Mouse (Mus musculus): ENCODE data around the gene Treh.
A peak's percentile ranks its signal among the peaks of the same experiment; 100 is the strongest.
"Not testable (repeated sequence)": the region's sequence is repeated elsewhere in the genome, so short reads cannot be mapped to it uniquely, and the experiment has no call there.

Treh gene

DNA sequence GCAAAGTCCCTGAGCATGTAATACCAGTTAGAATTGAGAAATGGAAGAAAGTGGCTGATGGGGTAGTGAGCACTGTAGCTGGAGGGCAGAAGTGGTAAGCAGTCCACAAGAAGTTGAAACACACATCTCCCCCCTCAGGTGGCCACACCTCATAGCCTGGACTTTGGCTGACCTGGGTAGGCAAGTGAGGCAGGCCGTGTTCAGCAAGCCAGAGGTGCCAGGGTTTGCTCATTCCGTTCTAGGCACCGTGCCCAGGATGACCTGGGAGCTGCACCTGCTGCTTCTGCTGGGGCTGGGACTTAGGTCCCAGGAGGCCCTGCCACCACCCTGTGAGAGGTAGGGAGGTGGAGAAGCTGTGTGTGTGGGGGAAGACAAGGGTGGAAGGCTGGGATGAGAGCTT, at the start of gene Treh:
Treh (plus strand) TSS at position 229 of the 400 bp plus-strand sequence.
- DNase-seq (ENCODE audit: low read depth), result no peak

DNA sequence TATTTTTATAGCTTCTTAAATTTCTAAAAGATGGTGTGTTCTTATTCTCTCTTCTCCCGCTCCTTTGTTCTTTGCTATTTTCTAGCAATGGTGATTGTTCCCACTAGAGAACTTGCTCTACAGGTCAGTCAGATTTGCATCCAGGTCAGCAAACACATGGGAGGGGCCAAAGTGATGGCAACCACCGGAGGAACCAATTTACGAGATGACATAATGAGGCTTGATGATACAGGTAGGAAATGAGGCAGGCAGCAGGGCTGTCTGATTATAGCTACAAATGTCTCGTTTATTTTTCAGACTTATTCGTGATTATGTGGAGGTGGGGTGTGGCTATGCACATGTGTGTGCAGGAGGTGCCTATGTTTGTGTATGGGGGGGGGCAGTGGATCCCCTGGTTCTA, 48.6 kb upstream of the Treh start:
- no peak for DNase-seq (ENCODE audit: low read depth)

DNA sequence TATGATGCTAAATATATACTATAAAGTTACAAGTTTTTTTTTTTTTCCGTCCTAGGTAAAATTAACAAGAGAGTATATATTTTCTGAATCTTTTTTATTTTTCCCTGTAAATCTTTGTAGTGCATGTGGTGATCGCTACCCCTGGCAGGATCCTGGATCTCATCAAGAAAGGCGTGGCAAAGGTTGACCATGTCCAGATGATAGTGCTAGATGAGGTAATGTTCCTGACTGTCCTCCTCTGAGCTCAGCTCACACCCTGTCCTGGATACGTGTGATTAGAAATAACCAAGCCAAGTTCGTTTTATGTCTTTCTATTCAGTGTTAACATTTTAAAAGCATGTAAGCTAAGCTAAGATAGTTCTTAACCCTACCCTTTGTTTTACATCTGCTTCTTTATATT, 46.8 kb upstream of the Treh start:
- no peak for DNase-seq (ENCODE audit: low read depth)

DNA sequence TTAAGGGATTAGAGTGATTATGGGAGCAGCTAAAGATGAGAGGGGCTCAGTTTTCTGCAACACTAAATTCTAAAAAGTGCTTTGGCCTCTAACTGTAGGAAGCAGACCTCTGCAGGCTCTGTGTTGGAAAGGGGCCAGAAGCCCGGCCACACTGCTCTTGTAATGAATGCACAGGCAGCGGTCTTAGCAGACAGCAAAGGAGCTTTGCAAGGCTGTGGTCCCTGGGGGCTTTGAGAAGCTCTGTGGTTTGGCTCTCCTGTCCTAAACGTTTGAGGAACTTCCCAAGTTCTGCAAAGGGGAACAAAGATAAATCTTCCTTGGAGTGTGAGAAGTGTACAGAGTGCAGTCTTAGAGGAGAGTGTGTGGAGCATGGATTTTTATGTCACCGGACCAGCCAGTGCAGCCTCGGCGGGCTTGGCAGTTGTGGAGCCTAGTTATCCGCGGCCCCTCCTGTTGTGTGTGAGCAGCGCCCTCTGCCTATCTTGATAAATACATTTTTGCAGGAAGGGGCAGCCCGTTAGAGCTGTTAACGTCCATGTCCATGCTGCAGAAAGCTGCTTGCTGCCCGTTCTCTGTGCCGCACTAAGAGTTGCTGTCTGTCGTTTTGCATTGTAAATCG, 35.4 kb upstream of the Treh start:
- no peak for DNase-seq (ENCODE audit: low read depth)

DNA sequence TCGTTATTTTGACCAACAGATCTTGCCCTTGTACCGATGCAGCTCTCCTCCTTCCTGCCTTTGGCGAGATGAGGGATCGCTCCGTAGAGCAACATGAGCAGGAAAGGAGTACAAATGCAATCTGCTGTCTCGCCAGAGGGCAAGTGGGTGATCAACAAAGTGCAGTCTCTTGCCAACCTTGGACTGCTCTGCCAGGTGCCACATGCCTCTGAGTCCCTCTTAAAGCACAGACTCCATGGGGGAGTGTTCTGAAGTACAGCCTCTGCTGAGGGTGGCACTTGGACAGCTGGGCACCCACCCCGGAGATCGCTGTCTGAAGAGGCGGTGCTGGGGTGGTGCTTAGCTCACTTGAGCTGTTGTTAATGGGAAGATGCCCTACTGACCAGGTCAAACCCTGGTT, 34.3 kb upstream of the Treh start:
- DNase-seq (ENCODE audit: low read depth), result not testable (repeated sequence)

DNA sequence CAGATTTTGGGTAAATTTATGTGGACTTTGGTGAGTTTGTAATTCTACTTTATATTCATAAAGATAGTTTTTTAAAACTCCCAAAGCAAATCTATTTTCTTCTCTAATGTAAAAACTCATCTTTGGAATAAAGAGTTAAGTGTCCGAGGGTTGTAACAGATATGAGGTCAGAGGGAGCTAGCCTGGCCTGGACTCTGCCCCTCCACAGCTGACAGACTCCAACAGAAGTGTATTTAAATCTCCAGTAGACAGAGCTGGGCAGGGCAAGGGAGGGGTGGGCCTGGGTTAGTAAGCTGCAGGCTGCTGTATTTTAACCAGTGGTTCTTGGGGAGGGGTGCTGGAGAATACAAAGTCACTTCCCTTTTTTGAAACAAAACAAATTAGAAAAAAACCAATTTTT, 33.0 kb upstream of the Treh start:
- DNase-seq (ENCODE audit: low read depth), result not testable (repeated sequence)

DNA sequence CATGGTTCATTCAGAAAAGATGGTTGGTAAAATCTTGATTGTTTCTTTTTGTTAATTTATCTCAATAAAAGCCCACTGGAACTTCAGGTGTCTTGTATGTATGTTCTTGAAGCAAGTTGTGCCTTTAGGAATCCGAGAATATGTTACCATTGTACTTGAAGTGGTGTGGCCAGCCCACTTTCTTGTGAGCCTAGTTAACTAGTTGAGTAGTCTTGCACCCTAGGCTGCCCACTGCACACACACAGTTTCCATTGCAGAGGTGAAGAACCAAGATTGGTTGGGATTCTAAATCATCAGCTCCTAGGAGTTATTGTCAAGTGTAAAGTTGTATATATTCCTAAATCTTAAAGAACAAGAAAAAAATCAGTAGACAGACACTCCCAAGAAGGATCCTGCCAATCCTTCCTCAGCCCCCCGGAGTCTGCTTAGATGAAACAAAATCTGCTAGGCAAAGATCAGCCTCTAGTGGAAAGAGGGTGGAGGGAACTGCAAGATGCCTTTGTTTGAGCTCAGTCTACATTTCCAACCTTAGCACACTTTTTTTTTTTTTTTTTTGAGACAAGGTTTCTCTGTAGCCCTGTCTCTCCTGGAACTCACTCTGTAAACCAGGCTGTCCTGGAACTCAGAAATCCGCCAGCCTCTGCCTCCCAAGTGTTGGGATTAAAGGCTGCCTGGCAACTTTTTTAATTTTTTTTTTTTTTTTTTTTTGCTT, 32.2 kb upstream of the Treh start:
- no peak for DNase-seq (ENCODE audit: low read depth)

DNA sequence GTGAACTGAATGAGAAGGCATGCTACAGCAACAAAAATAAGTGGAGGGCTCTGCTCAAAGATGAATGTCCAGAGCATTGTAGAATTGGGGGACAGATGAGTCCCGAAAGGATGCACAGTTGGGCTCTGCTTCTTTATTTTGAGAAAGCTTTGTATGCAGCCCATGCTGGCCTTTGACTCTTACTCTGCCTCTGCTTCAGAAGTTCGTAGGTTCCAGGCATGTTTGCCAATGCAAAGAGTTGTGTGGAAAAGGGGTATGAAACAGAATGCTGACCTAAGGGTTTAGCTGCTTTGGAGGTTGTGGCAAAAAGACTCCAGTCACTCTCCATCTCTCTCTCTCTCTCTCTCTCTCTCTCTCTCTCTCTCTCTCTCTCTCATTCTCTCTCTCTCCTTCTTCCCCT, 31.4 kb upstream of the Treh start:
- DNase-seq (ENCODE audit: low read depth), result no peak

DNA sequence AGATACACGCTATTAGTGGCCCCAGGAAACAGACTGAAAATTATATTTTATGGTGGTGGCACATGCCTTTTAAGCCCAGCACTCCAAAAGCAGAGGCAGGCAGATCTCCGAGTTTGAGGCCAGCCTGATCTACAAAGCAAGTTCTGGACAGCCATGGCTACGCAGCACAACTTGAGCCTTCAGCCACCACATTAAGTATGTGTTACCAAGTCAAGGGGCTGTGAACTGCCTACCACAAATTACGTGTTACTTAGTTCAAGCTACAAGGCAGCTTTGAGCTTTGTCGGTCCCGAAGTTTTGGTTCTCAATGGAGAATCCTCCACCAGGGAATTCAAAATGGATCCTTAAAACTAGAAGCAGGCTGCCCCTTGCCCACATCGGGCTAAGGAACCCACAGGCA, 29.9 kb upstream of the Treh start:
- no peak for DNase-seq (ENCODE audit: low read depth)

DNA sequence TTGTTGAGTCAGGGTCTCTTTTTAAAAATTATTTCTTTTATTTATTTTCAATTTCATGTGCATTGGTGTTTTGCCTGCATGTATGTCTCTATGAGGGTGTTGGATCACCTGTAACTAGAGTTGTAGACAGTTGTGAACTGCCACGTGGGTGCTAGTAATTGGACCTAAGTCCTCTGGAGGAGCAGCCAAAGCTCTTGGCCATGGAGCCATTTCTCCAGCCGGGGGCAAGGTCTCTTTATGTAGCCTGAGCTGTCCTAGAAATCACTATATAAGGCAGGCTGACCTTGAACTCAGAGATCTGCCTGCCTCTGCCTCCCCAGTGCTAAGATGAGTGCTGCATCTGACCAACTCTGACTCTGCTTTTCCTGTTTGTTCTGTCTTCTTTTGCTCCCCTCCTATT, 28.8 kb upstream of the Treh start:
- DNase-seq (ENCODE audit: low read depth), result no peak

DNA sequence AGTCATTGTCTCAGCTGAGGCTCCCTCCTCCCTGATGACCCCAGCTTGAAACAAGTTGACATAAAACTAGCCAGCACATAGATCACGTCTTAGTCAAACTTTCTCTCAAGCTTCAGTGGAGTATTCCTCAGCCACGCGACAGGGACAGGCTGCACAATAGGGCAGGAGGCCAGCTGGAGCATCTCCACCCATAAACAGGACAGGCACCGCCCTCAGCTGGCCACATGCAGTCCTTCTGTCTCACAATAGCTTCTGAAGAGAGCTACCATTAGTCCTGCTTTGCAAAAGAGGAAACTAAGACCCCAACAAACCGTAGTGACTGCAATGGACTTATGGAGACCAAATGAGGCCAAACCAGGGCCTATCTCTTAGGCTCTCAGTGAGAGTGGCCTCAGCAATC, 27.6 kb upstream of the Treh start:
- DNase-seq (ENCODE audit: low read depth), result no peak

DNA sequence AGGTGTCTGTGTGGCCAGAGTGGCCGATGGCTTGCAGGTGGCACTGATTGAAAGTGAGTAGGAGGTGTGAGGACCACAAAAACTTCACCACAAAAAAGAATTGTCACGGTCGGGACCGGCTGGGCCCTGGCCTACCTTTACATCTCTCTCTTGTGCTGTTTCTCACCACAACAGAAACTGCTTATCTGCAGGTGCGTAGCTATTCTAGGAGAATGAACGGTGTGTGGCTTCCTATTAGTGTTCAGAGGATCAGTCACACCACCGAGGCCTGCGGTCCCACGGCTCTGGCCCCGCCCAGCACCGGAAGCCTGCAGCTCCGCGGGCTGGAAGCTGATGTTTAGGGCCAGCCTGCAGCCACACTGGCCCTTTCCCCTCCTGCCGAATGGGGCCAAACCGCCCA, 27.1 kb upstream of the Treh start:
- no peak for DNase-seq (ENCODE audit: low read depth)

DNA sequence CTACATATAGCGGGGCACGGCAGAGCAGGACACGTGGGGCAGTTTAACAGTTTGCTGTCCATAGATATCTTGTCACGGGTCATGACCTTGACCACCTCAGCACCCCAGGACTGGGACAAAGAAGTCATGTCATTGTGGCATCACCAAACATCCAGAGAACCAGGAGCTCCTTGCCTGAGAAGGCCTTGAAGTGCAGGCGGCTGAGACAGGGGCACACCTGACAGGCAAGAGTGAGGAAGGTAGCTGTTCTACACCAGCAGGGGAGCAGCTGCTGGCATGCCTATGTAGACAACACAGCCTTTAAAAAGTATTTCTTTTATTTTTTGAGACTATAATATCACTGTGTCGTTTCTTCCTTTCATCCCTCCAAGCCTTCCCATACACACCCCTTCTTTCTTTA, 26.7 kb upstream of the Treh start:
- no peak for DNase-seq (ENCODE audit: low read depth)

DNA sequence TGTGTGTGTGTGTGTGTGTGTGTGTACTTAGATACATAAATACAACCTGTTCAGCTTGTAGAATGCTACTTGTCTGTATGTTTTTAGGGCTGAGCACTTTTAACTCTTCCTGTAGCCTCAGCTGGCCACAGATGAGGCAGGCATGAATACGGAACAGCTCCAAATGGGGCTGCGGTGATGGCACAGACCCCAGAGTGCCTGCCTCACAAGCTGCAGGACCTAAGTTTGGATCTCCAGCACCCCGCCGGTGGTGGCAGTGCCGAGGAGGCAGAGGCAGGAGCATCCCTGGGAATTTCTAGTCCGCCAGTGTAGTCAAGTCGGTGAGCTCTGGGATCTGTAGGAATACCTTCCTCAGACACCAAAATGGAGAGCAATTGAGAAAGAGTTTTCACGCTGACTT, 26.0 kb upstream of the Treh start:
- no peak for DNase-seq (ENCODE audit: low read depth)

DNA sequence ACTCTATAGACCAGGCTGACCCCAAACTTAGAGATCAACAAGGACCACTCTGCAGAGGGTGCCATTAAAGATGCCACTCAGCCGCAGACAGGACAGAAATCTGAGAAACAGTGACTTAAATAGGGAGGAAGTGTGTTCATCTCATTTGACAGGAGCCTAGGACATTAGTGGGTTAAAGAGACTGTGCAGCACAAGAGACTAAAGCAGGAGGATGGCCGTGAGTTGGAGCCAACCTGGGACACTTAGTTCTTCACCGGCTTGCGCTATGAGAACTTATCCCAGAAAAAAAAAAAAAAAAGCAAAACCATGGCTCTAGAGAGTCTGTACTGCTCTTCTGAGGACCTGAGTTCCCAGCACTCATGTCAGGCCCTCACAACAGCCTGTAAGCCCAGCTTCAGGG, 25.4 kb upstream of the Treh start:
- DNase-seq (ENCODE audit: low read depth), result no peak

DNA sequence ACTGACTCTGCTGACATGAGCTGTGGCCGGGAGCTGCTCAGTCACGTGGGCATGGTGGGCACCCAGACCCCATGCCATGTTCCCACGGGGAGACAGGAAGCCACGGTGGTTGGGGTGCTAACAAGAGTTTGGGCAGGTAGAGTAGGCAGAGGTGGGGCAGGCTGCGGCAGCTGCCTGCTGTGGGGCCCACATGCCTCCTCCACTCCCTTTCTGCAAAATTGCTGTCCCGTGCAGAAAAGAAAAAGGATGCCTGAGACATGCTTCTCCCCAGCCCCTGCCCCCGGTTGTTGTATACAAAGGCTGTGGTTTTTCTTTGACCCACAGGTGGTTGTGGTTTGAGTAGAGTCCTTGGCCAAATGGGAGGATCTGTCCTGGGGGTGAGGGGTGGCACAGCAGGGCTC, 24.2 kb upstream of the Treh start:
- no peak for DNase-seq (ENCODE audit: low read depth)

DNA sequence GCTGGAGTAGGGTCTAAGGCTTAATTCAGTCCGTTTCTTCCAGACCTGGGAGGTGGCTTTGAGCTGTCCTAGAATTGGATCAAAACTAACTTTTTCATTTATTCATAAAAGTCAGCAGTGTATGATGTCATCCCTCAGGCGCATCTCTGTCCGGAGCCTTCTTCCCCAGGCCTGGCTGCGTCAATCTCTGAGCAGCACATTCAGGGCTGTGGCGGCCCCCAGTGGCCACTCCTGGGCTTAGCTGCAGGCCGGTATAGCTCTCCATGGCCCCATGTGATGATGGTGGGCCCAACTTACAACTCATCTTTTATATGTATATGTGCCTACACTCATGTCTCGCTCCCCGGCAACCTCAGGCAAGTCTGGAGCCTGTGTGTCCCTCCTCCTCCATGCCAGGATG, 21.0 kb upstream of the Treh start:
- no peak for DNase-seq (ENCODE audit: low read depth)

DNA sequence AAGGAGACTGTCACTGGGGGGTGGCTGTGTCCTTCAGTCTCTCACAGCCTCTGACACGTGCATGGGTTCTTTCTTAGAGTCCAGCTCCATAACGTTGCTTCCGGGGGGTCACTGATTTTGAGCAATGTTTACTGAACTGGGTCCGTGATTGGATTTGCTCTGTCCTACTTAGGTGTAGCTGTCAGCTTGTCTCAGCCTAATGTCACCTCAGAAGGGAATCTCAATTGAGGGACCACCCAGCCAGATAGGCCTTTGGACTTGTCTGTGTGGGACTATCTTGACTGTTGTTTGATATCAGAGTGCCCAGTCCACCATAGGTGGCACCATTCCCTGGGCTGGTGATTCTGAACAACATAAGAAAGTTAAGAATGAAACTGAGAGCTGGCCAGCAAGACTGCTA, 19.1 kb upstream of the Treh start:
- no peak for DNase-seq (ENCODE audit: low read depth)

DNA sequence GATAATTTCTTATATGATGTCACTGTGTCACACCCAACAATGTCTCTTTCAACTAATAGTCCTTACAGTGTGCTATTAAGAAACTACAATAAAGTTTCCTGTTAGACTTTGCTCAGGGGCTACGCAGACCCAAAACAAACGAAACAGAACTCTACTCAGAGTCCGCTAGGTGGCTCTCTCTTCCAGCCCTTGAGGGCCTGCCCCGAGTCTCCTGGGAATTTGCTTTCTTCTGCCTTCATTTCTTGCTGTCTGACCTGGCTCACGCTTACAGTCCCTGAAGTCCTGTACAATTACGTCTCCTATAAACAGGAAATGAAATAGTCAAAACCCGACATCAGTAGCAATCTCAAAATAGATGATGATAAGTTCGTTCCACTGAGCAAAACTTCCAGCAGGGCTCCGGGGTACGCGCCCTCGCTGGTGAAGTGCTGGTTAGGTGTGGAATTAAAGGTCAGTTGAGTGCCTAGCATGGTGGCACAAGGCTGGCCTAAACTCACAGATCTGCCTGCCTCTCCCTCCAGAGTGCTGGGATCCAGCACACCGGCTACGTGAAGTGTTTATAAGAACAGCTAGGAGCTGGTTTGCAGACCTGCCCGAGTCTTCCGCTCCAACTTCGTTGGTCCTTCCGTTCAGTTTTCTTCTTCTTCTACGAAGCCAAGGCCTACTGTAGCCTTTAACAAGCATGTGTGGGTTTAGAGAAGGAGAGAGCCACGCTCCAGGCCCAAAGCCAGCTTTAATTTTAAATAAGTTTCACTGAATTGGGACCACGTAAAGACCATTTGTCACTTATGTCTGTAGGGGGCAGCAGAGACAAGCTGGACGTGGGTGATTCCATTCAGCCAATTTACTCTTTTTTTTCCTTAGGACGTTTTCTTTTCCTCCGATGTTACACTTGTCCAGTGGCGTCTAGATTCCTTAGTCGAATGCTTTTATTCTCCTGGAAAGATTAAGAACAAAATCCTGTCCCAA, 17.7 kb upstream of the Treh start:
- DNase-seq (ENCODE audit: low read depth), result peak; percentile 73

DNA sequence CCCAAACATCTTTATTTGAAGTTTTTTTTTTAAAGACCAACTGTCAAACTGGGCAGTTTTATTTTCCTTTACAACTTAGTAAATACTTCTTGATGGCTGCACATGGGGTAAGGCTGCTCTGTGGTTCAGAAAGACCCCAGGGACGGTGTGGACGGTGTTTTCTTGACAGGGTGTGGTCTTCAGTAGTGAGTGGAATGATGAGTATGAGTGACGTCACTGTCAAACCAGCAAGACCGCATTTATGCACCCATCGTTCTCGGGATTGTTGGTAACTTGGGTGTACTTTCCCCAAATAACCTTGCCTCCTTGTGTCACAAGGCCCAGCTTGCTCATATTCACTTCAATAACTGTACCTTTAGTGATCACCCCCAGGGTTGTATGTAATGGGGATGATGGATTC, 9.3 kb upstream of the Treh start:
- DNase-seq (ENCODE audit: low read depth), result no peak

DNA sequence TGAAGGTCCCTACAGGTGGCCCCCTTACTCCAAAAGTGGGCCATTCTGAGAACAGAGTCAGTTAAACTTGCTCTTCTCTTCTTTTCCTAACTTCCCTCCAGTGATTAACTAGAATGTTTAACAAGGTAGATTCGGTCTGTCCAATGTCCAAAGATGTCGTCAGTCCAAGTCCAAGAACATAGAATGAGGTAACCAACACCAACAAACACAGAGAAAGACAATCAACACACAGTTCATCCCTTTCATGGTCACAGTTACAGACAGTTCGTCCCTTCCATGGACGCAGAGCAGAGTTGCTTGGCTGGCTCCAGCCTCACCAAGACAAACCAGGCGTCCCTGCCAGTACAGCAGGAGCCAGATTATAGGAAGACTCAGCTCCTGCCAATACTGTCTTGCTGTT, 1.6 kb upstream of the Treh start:
- no peak for DNase-seq (ENCODE audit: low read depth)

DNA sequence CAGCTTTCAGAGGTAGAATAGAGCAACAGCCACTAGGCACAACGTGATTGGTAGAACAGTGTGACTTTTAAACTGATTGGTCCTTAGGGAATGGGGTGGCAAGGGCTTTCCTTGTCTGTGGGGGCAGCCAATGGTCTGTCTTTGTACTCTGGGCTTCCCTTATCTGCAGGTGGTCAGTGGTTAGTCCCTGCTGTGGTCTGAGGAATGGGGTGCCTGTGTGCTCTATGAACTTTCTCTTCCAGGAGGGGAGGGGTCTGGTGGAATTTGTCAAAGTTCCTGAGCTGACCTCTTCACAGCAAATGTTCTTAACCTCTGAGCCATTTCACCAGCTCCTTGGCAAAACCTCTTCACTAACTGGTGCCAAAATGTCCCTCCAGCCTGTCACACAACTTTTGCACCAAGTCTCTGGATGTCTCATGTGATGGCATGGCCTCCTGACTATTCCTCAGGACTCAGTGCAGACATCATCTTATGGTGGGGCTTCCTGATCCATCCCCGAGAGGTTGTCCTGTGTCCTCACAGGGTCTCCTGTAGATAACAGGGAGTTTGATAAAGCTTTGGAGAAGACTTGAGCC, 655 bp upstream of the Treh start:
- no peak for DNase-seq (ENCODE audit: low read depth)
